Mouse (Mus musculus) urinary bladder, postnatal 36 days (tissue): ENCODE data around the gene Nat8.
"Not testable (repeated sequence)": the region's sequence is repeated elsewhere in the genome, so short reads cannot be mapped to it uniquely, and the experiment has no call there.

Experiments
- DNase-seq, 2 experiments: peaks; one replicate each; pipeline ENCODE4 v3.0.0; 2022; ENCODE audit warnings: low spot score in 2 of 2, mixed read lengths in 1 of 2

Nat8 gene

GRCm38 (mm10) chr6:85831796-85832321 lies at the start of gene Nat8:
Nat8 (minus strand) TSS chr6:85832082.
- DNase-seq = no peak

- DNase-seq = not testable (repeated sequence)
Measured at GRCm38 (mm10) chr6:85869006-85869405, 37.1 kb upstream of the Nat8 start, which contains the start of gene Nat8f2. Nat8f2 (minus strand) TSS chr6:85869158.

- no peak for DNase-seq
Measured at GRCm38 (mm10) chr6:85867726-85868690, 36.1 kb upstream of the Nat8 start.

- not testable (repeated sequence) for DNase-seq
Measured at GRCm38 (mm10) chr6:85866995-85867394, 35.1 kb upstream of the Nat8 start.

- not testable (repeated sequence) for DNase-seq
Measured at GRCm38 (mm10) chr6:85866166-85866565, 34.3 kb upstream of the Nat8 start.

GRCm38 (mm10) chr6:85864900-85865639 lies 33.2 kb upstream of the Nat8 start:
- peak in 1 of 2 experiments; percentile 22 for DNase-seq

GRCm38 (mm10) chr6:85863840-85864239 lies 32.0 kb upstream of the Nat8 start:
- no peak for DNase-seq

- no peak for DNase-seq
Measured at GRCm38 (mm10) chr6:85863136-85863535, 31.3 kb upstream of the Nat8 start.

- no peak for DNase-seq
Measured at GRCm38 (mm10) chr6:85862565-85862964, 30.7 kb upstream of the Nat8 start.

GRCm38 (mm10) chr6:85861247-85861646 lies 29.4 kb upstream of the Nat8 start:
- no peak for DNase-seq

GRCm38 (mm10) chr6:85856194-85856678 lies 24.4 kb upstream of the Nat8 start:
- peak in 1 of 2 experiments; percentile 67 for DNase-seq

GRCm38 (mm10) chr6:85853481-85853880 lies 21.6 kb upstream of the Nat8 start:
- DNase-seq = no peak

GRCm38 (mm10) chr6:85851062-85851773 lies 19.3 kb upstream of the Nat8 start:
- no peak for DNase-seq

- DNase-seq = no peak
Measured at GRCm38 (mm10) chr6:85849240-85849639, 17.4 kb upstream of the Nat8 start.

- DNase-seq = no peak
Measured at GRCm38 (mm10) chr6:85848140-85848539, 16.3 kb upstream of the Nat8 start.

GRCm38 (mm10) chr6:85846921-85847320 lies 15.0 kb upstream of the Nat8 start:
- DNase-seq = no peak

GRCm38 (mm10) chr6:85843677-85844458 lies 12.0 kb upstream of the Nat8 start:
- DNase-seq = not testable (repeated sequence)

- no peak for DNase-seq
Measured at GRCm38 (mm10) chr6:85839982-85840381, 8.1 kb upstream of the Nat8 start.

- no peak for DNase-seq
Measured at GRCm38 (mm10) chr6:85838674-85839073, 6.8 kb upstream of the Nat8 start.

GRCm38 (mm10) chr6:85837307-85837706 lies 5.4 kb upstream of the Nat8 start:
- DNase-seq = peak in 1 of 2 experiments; percentile 23

- peak; percentile 17 to 49 for DNase-seq
Measured at GRCm38 (mm10) chr6:85836827-85837226, 4.9 kb upstream of the Nat8 start.
